Mouse (Mus musculus) C2C12 (cell line): ENCODE measurements around the gene Shisa7.

Experiments used
- CTCF ChIP-seq: IDR thresholded peaks from one replicate; pipeline ENCODE4 v1.5.1; 2011; ENCODE audit not compliant: control insufficient read depth, insufficient read depth, insufficient read length
- MAX ChIP-seq: IDR thresholded peaks from one replicate; pipeline ENCODE4 v1.6.1; 2011; ENCODE audit warnings: mild to moderate bottlenecking, control low read depth

DNA sequence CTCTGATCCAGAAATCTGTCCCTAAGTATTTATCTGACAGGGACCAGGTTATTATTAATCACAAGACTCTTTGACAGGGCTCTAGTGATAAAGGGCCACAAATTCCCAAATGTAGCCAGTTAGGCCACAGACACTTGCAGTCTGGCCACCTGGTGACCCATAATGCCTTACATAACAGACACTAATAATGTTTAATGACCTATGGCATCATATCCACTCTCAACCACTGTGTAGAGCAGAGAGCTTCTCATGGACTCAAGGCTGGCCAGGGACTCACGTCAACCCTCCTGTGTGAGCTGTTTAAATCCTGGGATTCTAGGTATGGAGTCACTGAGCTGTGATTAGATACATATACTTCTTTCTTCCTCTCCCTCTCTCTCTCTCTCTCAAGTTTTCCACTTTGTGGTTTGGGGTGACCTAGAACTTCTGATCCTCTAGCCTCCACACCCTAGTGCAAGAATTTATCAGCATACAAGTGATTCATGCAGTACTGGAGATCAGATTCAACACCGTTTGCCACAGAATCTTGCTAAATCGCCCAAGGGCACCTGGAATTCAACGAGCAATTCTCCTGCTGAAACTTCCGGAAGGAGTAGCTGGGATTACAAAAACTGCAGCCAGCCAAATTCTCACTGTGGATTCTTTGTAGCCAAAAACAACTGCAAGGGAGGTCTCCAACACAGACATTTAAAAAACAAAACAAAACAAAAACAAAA lies 19.8 kb upstream of the Shisa7 start:
- TF ChIP-seq CTCF (no peak), MAX (no peak)
